Mouse (Mus musculus) intestine, embryonic 16.5 days (tissue): ENCODE data around the gene Oxld1. TPM values are rescaled to one million over a fixed set of nuclear protein-coding genes. Genes with fewer than 3 reads are reported as not detected.

ENCODE experiments used
- ATAC-seq: fragments of 200-750 bp; cut with Nextera tagmentation; 2 replicates; pipeline ENCODE4 v1.8.0; 2017; ENCODE audit warnings: moderate TSS enrichment, moderate library complexity
- H3K27ac ChIP-seq: fragments of 300-500 bp; sonication (generic); 2 replicates; pipeline ENCODE4 v1.5.1; 2014; ENCODE audit warnings: mild to moderate bottlenecking, low read length
- H3K27me3 ChIP-seq: fragments of 300-500 bp; sonication (generic); replicated peaks from 2 replicates; pipeline ENCODE4 v1.6.1; 2014; ENCODE audit warnings: low read length, control low read depth, mixed read lengths; ENCODE audit not compliant: control insufficient read depth, insufficient read depth
- H3K36me3 ChIP-seq: fragments of 300-500 bp; sonication (generic); 2 replicates; pipeline ENCODE4 v1.6.1; 2014; ENCODE audit warnings: low read length, control low read depth; ENCODE audit not compliant: control insufficient read depth, insufficient read depth
- H3K4me1 ChIP-seq: fragments of 300-500 bp; sonication (generic); 2 replicates; pipeline ENCODE4 v1.6.1; 2014; ENCODE audit warnings: low read length, control low read depth, mixed read lengths; ENCODE audit not compliant: control insufficient read depth, insufficient read depth
- H3K4me2 ChIP-seq: fragments of 300-500 bp; sonication (generic); 2 replicates; pipeline ENCODE4 v1.6.1; 2014; ENCODE audit warnings: low read depth, low read length, control low read depth
- H3K4me3 ChIP-seq: fragments of 300-500 bp; sonication (generic); 2 replicates; pipeline ENCODE4 v1.5.1; 2014; ENCODE audit warnings: mild to moderate bottlenecking, low read length
- H3K9ac ChIP-seq: fragments of 300-500 bp; sonication (generic); 2 replicates; pipeline ENCODE4 v1.6.1; 2014; ENCODE audit warnings: low read depth, low read length
- H3K9me3 ChIP-seq: fragments of 300-500 bp; sonication (generic); 2 replicates; pipeline ENCODE4 v1.6.1; 2016; ENCODE audit warnings: low read length, control low read depth; ENCODE audit not compliant: control insufficient read depth
- WGBS: fragments of 180-500 bp; shearing (Covaris S2); extraction: QIAGEN DNeasy Blood & Tissue Kit; methylation state at CpG from one replicate; pipeline ENCODE4 v1.1.7; 2014; 5-methylcytosine and 5-hydroxymethylcytosine counted together
- polyA plus RNA-seq: library from polyadenylated mRNA; unstranded; fragments of >200 nt; fragmentation: Nextera tagmentation; extraction: Ambion mirVana; gene quantifications from 2 replicates; pipeline ENCODE4 v1.2.1, GENCODE M21; 2015

Gene Oxld1
- polyA plus RNA-seq, 1 experiment from 2014 or later, result 24.6 TPM

GRCm38 (mm10) chr11:120444106-120444505, 13.8 kb downstream of the Oxld1 start:
- ATAC-seq, result no peak
- 70% methylated on average over 6 of the region's 6 CpGs for WGBS
- Histone ChIP-seq H3K9ac (0 out of 2 replicates have a peak overlapping the region, but pooled peaks have one; percentile 5), H3K36me3 (no peaks in the 10 kb centered on the region), H3K4me2 (no peak overlapping the region), H3K4me3 (no peak overlapping the region), H3K27ac (no peak overlapping the region), H3K27me3 (no peaks in the 10 kb centered on the region), H3K4me1 (no peaks in the 10 kb centered on the region), H3K9me3 (no peaks in the 10 kb centered on the region)

DNA sequence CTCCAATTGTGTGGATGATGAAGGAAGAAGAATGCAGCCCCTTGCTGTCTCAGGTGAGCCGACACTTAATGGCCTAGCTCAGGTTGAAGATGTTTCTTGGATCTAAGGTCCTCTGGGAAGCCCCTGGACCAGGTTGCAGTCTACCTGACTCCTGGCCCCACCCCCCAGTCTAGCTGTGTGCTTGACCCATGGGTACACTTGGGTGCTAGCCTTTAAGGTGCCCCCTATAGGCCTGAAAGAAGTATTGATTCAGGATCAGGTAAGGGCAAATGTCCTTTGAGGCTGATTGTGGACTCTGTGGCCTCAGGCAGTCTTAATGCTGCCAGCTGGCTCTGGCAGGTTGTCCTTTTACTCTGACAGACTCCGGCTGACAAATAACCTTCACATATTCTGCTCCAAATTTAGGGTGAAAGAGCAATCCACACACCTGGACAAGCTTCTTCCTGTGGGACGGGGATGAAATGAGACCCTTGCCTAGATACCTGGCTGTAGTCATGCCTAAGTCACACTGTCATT, 15.0 kb downstream of the Oxld1 start:
- Histone ChIP-seq H3K4me3 (no peak overlapping the region), H3K27me3 (no peaks in the 10 kb centered on the region), H3K4me2 (no peak overlapping the region), H3K4me1 (no peaks in the 10 kb centered on the region), H3K9me3 (no peaks in the 10 kb centered on the region), H3K27ac (no peak overlapping the region), H3K9ac (no peak overlapping the region), H3K36me3 (no peaks in the 10 kb centered on the region)
- 86% methylated on average over 3 of the region's 3 CpGs for WGBS
- ATAC-seq, result no peak

GRCm38 (mm10) chr11:120442344-120442743, 15.5 kb downstream of the Oxld1 start, which contains the start of gene Tspan10:
Gene Tspan10, plus strand, starts transcription at chr11:120442644.
- ATAC-seq, result no peak
- Histone ChIP-seq H3K9ac (no peak within 1 kb of the TSS), H3K27ac (no peak within 1 kb of the TSS), H3K4me2 (no peak within 1 kb of the TSS), H3K36me3 (no peaks in the 10 kb centered on the region), H3K4me1 (no peaks in the 10 kb centered on the region), H3K27me3 (no peaks in the 10 kb centered on the region), H3K4me3 (no peak within 1 kb of the TSS), H3K9me3 (no peaks in the 10 kb centered on the region)
- WGBS, result 93% methylated on average over 3 of the region's 3 CpGs

DNA sequence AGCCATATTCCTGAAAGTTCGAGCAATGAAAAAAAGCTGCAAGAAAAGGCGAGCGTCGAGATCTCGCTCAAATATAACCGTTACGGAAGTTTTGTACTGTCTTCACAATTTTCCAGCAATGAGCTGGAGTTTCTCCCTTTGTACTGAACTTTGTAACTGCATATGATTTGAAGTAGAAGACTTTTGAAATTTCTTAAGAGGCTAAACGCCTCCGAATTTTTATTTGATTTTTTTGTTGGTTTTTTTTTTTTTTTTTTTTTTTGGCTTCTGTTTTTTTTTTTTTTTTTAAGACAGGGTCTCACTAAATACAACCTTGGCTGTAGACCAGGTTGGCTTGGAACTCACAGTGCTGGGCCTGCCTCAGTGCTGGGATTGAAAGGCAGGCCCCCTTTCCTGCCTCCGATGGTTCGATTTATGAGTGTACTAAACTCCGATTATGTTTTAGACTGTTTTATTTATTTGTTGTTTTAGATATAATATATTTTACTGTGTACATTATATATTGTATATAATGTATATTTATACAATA, 19.9 kb downstream of the Oxld1 start:
- no peak for ATAC-seq
- Histone ChIP-seq H3K4me1 (peaks cover 10% of the 10 kb centered on the region), H3K9me3 (no peaks in the 10 kb centered on the region), H3K27me3 (no peaks in the 10 kb centered on the region), H3K9ac (peak overlapping the region; percentile 96), H3K27ac (no peak overlapping the region; the same call in 1 of the 2 replicates), H3K4me3 (peak overlapping the region; percentile 98), H3K4me2 (peak overlapping the region; percentile 54), H3K36me3 (no peaks in the 10 kb centered on the region)
- WGBS, result 24% methylated on average over 12 of the region's 12 CpGs

GRCm38 (mm10) chr11:120437152-120437856, 20.6 kb downstream of the Oxld1 start, which contains the start of gene Nploc4:
Gene Nploc4, minus strand, starts transcription at chr11:120437708.
- 1% methylated on average over 64 of the region's 77 CpGs for WGBS
- Histone ChIP-seq H3K27ac (peak within 1 kb of the TSS; percentile 83), H3K4me3 (peak within 1 kb of the TSS; percentile 98), H3K4me1 (peaks cover 10% of the 10 kb centered on the region), H3K9me3 (no peaks in the 10 kb centered on the region), H3K4me2 (peak within 1 kb of the TSS; percentile 82), H3K36me3 (no peaks in the 10 kb centered on the region), H3K9ac (peak within 1 kb of the TSS; percentile 96), H3K27me3 (no peaks in the 10 kb centered on the region)
- ATAC-seq, result peak; percentile 91

DNA sequence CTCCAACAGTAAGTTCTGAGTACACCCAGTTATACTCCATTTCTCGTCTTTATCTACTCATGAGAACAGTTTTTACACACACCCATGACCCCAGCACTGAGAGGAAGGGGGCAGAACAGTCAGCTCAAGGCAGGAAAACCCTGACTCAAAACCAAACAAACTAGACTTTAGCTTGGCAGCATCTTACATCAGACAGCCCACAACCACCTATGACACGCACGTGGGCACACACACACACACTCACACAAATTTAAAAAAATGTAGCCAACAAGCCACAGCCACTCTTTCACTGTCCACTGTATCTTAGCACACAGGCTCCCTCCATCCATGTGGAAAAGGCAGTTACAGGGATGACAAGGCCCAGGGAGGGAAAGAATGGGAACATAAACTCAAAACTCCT, 31.1 kb downstream of the Oxld1 start:
- WGBS, result 90% methylated on average over 3 of the region's 3 CpGs

DNA sequence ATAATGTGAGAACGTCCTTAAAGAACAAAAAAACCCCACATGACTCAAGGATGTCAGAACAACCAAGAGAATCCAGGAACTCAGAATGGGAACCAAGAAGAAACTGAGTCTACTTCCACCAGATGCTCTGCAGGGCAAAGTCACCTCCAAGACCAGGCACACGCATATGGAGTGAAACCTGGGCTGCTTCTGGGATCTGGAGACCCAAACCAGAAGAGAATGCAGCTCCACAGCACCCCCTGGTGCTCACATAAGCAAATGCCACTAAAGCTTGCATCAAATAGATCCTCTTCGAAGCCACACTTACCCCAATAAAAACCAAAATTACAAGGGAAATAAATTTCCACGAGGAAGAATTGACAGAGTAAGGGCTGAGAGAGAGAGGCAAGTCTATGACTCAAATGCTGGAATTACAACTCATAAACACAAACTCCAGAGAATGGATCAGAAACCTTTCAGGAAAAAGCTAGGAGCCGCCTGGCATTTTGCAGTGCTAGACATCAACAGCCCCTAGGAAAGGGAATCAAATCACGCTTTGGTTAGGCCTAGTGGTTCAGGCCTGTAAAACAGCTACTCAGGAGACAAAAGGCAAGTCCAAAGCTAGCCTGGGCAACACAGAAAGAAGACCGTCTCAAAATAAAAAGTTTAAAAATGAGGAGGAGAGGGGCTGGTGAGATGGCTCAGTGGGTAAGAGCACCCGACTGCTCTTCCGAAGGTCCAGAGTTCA, 34.1 kb downstream of the Oxld1 start:
- 59% methylated on average over 9 of the region's 9 CpGs for WGBS
- Histone ChIP-seq H3K27ac (0 out of 2 replicates have a peak overlapping the region, but pooled peaks have one; percentile 2), H3K4me1 (no peaks in the 10 kb centered on the region), H3K9ac (no peak overlapping the region), H3K4me3 (no peak overlapping the region), H3K27me3 (no peaks in the 10 kb centered on the region), H3K4me2 (no peak overlapping the region), H3K36me3 (peaks cover 13% of the 10 kb centered on the region), H3K9me3 (no peaks in the 10 kb centered on the region)
- ATAC-seq, result 0 out of 2 replicates have a peak, but pooled peaks have one; percentile 13

More for the DNA sequence above, 31.1 kb downstream of the Oxld1 start:
- Histone ChIP-seq H3K4me3 (no peak overlapping the region), H3K9me3 (no peaks in the 10 kb centered on the region), H3K4me1 (no peaks in the 10 kb centered on the region), H3K27ac (no peak overlapping the region), H3K27me3 (no peaks in the 10 kb centered on the region), H3K36me3 (peaks cover 8% of the 10 kb centered on the region; the same call in 1 of the 2 replicates), H3K9ac (no peak overlapping the region), H3K4me2 (no peak overlapping the region)
- ATAC-seq, result no peak

- Histone ChIP-seq H3K27me3 (no peaks in the 10 kb centered on the region), H3K9ac (no peak overlapping the region), H3K4me1 (no peaks in the 10 kb centered on the region), H3K9me3 (no peaks in the 10 kb centered on the region), H3K4me2 (no peak overlapping the region), H3K27ac (0 out of 2 replicates have a peak overlapping the region, but pooled peaks have one; percentile 2), H3K36me3 (peaks cover 14% of the 10 kb centered on the region), H3K4me3 (no peak overlapping the region)
- peak; percentile 36; the same call in 1 of the 2 replicates for ATAC-seq
- WGBS, result 45% methylated on average over 13 of the region's 13 CpGs
These were observed 35.0 kb downstream of the Oxld1 start for GRCm38 (mm10) chr11:120422651-120423568.
